Mouse (Mus musculus): ENCODE results near the gene Mlf2.
"Not testable (repeated sequence)": the region's sequence is repeated elsewhere in the genome, so short reads cannot be mapped to it uniquely, and the experiment has no call there.

The Mlf2 gene

DNA sequence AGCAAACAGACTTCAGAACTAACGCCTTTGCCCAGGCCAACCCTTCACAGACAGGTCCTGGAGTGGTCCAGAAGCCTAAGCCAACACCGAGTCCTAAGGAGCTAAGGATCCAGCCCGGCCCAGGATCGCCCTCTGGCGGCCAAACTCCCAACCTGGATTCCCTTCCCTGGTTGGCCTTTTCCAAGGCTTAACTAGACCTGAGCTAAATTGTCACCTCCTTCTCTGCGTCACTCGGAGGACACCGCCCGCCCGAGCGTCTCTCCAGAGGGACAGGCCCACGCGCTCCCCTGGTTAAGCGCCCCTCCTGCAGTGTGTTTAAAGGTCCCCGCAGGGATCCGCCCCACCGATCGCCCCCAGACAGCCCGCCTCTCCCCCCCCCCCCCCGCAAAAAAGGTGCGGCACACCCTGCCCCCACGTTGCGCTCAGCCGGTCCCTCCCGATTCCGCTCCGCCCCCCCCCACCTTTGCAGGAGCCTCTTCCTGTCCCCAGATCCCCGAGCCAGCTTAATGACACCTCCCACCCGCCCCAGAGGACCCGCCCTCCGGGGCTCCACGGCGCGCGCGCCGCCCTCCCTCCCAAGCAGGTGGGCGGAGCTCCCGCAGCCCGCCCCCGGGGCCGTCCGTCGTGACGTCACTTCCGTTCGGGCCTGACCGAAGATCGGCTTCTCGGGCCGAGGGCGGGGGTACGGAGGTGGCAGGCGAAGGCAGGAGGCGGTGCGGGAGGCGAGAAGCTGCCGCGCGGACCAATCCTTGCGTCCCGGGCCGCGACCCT is at the start of gene Mlf2:
Gene Mlf2 (plus strand): TSS at position 633 of the 771 bp plus-strand sequence.
- DNase-seq: peak; percentile 100

GRCm38 (mm10) chr6:124881821-124882220 is 49.4 kb upstream of the Mlf2 start:
- DNase-seq: no peak

DNA sequence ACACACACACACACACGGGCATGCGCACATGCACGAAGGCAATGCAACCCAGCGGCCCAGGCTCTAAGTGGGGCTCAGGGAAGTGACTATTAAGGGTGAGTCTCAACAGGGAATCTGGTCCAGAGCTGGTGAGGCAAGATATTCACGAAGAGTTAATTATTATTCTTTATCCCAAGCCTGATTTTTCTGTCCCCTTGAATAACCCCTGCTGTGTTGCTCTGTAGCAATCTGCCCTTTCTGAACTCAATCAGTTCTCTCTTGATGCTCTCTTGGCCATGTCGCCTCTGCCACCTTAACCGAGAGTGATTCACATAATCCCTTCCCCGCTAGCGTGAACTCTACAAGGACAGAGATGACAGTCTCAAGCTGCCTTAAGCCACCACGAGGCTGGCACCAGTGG is 47.8 kb upstream of the Mlf2 start:
- no peak for DNase-seq

GRCm38 (mm10) chr6:124884714-124885500 is 46.3 kb upstream of the Mlf2 start:
- DNase-seq: peak; percentile 92 to 93

DNA sequence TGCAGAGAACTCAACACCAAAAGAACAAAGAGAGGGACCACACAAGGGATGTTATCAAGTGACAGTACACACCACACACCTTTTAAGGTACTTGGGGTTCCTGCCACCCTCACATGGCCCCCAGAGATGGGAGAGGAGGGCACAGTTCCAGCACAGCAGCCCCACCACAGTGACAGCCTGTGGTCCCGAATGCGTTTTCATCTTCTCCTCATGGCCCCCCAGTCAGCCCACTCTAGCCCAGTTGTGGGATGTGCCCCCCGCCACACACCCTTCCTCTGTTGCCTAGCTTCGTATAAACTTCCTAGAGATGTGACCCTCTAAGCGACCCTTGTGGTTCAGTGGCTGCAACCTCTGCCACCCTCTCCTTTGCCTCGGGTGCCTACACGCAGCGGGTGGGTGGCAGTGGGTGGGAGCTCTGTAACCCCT is 45.2 kb upstream of the Mlf2 start:
- no peak for DNase-seq

GRCm38 (mm10) chr6:124887986-124888385 is 43.2 kb upstream of the Mlf2 start, which contains the start of gene Cd4:
Gene Cd4, minus strand, starts transcription at chr6:124888221.
- DNase-seq: no peak

DNA sequence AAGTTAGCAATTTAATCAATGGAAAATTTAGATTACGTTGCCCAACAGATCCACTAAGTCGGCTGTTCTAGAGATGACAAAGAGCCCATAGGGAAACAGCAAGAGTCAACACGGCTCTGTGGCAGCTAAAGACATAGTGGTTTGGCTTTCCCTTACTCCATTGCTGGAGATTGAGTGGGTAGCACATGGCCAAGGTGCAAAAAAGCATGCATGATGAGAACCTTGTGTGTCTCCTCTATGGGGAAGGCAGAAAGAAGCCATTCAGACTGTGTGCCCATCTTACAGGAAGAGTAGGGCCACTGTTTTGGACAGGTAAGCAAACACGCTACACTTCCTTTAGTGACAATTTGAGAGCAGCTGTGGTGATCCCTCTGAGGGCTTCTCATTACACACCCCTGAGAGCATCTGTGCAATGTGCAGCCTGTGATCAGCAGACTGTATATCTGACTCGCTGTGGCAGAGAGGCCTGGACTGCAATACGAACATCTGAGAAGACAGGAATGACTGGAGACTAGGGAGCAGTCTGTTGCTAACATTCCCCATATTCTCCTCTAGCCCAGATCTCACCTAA is 42.5 kb upstream of the Mlf2 start:
- no peak for DNase-seq

GRCm38 (mm10) chr6:124890997-124891396 is 40.2 kb upstream of the Mlf2 start:
- no peak for DNase-seq

GRCm38 (mm10) chr6:124894113-124894512 is 37.1 kb upstream of the Mlf2 start:
- not testable (repeated sequence) for DNase-seq

- no peak for DNase-seq
Observed at GRCm38 (mm10) chr6:124898359-124898758, 32.8 kb upstream of the Mlf2 start.

GRCm38 (mm10) chr6:124900056-124900800 is 31.0 kb upstream of the Mlf2 start:
- DNase-seq: peak; percentile 45 to 49

DNA sequence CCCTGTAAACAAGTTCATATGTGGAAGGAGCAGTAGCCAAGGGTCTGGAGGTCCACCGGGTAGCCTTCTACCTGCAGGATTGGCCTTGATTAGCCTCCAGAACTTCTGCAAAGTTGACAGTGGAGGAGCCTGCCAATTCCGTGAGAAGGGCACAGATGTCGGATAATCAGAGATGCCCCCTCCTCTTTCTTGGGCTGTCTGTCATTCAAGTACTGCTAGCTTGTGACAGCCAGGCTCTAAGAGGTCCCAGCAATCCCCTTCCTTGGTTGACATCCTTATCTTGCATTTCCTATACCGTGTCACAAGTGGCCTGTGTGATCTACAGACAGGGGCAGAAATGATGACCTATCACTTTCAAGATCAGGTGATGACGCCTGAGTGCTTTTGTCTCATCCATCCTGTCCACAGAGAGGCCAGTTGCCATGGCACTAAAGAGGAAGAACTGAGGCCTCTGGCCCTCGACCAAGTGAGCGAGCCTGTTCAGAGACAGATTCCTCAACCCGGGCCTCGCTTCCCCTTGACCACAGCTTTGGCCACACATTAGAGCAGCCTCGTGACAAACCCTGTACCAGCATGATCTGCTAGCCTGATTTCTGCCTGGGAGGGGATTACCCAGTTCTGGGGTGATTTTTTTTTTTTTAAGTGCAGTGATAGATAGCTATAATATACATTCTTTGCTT is 30.2 kb upstream of the Mlf2 start:
- peak in 1 of 2 experiments; percentile 49 for DNase-seq

- DNase-seq: no peak
Observed at GRCm38 (mm10) chr6:124901851-124902250, 29.3 kb upstream of the Mlf2 start.

DNA sequence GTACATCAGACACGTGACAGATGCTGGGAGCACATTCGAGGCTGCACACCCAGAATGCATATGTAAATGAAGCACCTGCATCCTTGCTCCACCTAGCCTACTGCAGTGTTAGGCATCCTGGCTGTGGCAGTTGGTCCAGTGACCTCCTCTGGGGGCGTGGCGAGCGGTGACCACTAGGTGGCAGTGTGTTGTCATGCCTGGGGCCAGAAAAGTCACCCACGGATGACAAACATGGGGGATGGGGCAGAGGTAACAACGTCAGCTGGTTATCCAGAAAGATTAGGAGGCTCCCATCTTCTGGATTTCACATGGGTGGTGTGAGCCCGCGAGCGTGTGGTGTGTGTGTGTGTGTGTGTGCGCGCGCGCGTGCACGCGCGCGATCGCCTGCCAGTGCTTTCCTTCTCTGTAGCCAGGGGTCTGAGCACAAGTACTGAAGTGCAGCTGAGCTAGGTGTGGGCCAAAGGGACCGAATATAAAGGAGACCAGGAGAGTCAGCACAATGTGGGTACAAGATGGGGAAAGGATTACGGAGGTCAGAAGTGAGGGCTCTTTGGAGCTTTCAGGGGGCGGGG is 27.5 kb upstream of the Mlf2 start:
- peak; percentile 99 for DNase-seq

DNA sequence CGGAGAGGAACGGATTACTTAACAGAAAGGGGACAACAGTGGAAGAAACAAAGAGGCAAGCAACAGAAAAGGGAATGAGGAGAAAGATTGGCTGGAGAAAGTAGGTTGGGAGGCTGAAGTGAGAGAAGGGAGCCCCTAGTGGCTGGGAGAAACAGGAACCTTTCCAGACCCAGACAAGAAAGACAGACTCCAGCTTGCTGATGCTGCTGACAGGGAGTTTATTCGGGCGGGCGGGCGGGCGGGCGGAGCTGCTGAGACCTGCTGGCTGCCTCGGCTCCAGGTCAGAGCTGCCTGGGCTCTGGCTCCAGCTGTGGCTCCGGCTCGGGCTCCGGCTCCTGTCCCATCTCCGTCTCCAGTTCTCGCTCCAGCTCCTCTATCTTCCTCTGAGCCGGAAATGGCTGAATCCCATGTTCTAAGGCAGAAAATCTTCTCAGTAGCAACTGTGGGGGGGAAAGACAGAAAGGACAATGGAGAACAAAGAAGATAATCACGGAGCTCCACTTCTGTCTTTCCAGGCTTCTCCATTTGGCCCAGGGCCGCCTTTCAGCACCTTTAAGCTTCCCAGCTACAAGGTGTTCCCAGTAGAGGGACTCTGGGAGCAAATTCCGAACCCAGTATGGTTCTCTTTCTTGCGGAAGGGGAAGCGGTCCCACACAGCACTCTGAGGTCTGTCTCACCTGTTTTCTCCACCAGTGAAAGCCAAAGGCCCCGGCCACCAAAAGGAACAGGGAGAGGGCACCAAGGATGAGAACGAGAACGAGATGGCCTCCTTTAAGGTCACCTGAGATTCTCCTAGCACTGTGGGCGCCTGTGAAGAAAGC is 26.8 kb upstream of the Mlf2 start:
- DNase-seq: peak; percentile 78 to 82

DNA sequence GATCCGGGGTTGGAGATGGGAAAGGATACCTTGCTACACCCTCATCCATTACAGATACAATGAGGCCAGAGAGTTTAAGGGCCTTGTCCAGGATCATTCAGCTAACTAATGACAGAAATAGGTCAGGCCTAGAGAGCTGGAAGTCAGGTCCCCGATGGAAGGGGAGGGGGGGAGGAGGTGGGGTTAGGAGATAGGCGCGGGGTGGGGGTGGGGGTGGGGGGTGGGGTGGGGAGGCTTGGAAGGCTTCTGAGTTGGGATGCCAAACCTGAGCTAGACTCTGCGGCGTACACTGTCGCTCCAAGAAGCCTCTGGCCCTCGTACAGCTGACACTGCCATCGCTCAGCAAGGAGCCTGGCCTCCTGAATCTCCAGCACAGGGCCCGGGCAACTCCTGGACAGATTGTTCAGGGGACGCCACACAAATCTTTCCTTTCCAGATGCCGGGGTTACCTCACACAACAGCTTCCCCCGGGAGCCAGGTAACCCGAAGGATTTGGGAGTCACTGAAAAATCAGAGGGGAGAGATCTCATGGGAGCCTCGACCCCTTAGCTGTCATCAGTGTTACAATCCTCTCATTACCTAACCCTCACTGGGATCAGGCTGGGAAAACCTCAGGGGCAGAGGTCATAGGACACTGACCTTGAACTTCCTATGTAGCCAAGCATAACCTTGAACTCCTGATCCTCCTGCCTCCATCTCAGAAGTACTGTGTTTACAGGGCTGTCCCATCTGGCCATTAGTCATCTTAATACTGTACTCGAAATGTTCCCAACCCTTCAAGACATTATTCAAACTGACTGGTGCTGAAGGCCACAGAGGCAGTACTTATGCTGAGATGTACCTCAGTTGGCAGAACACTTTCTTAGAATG is 26.0 kb upstream of the Mlf2 start:
- DNase-seq: peak; percentile 37 to 60

- no peak for DNase-seq
Observed at GRCm38 (mm10) chr6:124907767-124908166, 23.4 kb upstream of the Mlf2 start.

DNA sequence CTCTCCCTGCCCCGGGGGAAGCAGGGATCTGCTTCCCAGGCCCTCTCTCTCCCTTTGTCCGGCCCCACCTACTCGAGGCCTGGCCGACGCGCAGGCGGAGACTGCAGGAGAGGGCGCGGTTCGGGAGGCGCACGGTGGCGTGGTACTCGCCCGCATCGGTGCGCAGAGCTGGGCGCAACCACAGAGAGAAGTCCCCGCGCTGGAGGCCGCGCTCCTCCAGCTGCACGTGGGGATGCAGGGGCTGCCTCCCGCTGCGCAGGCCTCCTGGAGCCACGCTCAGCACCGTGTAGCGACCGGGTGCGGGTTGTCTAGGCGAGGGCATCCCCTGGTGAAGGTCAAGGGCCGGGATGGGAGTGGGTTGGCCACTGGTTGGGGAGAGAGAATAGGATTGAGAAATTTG is 21.2 kb upstream of the Mlf2 start:
- peak; percentile 44 to 57 for DNase-seq

GRCm38 (mm10) chr6:124911533-124912218 is 19.5 kb upstream of the Mlf2 start, which contains the start of gene Lag3:
Gene Lag3, minus strand, starts transcription at chr6:124911705.
- DNase-seq: peak in 1 of 2 experiments; percentile 7

Measured in cerebellum, postnatal 25 days (tissue).